Mouse (Mus musculus) forebrain, embryonic 12.5 days (tissue): ENCODE data around the gene Ttc29. TPM values are rescaled to one million over a fixed set of nuclear protein-coding genes. Genes with fewer than 3 reads are reported as not detected.
A peak's percentile ranks its signal among the peaks of the same experiment; 100 is the strongest.

Experiments used
- ATAC-seq: fragments of 200-750 bp; cut with Nextera tagmentation; 2 replicates; pipeline ENCODE4 v1.8.0; 2017; ENCODE audit warnings: moderate TSS enrichment; ENCODE audit not compliant: low FRiP score
- H3K27ac ChIP-seq: fragments of 300-500 bp; sonication (generic); 2 replicates; pipeline ENCODE4 v1.5.1; 2016; ENCODE audit warnings: mild to moderate bottlenecking
- H3K27me3 ChIP-seq: fragments of 300-500 bp; sonication (generic); 2 replicates; pipeline ENCODE4 v1.6.1; 2016; ENCODE audit warnings: mild to moderate bottlenecking
- H3K36me3 ChIP-seq: fragments of 300-500 bp; sonication (generic); replicated peaks from 2 replicates; pipeline ENCODE4 v1.6.1; 2016; ENCODE audit warnings: mild to moderate bottlenecking
- H3K4me1 ChIP-seq: fragments of 300-500 bp; sonication (generic); 2 replicates; pipeline ENCODE4 v1.6.1; 2016
- H3K4me2 ChIP-seq: fragments of 300-500 bp; sonication (generic); 2 replicates; pipeline ENCODE4 v1.6.1; 2016; ENCODE audit warnings: mild to moderate bottlenecking, moderate library complexity
- H3K4me3 ChIP-seq: fragments of 300-500 bp; sonication (generic); replicated peaks from 2 replicates; pipeline ENCODE4 v1.5.1; 2016; ENCODE audit warnings: mild to moderate bottlenecking
- H3K9ac ChIP-seq: fragments of 300-500 bp; sonication (generic); 2 replicates; pipeline ENCODE4 v1.6.1; 2016; ENCODE audit warnings: mild to moderate bottlenecking
- H3K9me3 ChIP-seq: fragments of 300-500 bp; sonication (generic); 2 replicates; pipeline ENCODE4 v1.6.1; 2016
- WGBS: fragments of 180-500 bp; shearing (Covaris S2); methylation state at CpG from one replicate; pipeline ENCODE4 v1.1.7; 2016; 5-methylcytosine and 5-hydroxymethylcytosine counted together
- polyA plus RNA-seq: library from polyadenylated mRNA; unstranded; fragments of >200 nt; fragmentation: Nextera tagmentation; extraction: Ambion mirVana; gene quantifications from 2 replicates; pipeline ENCODE4 v1.2.1, GENCODE M21; 2016

The Ttc29 gene
- polyA plus RNA-seq, 1 experiment from 2014 or later: 0.31 TPM

DNA sequence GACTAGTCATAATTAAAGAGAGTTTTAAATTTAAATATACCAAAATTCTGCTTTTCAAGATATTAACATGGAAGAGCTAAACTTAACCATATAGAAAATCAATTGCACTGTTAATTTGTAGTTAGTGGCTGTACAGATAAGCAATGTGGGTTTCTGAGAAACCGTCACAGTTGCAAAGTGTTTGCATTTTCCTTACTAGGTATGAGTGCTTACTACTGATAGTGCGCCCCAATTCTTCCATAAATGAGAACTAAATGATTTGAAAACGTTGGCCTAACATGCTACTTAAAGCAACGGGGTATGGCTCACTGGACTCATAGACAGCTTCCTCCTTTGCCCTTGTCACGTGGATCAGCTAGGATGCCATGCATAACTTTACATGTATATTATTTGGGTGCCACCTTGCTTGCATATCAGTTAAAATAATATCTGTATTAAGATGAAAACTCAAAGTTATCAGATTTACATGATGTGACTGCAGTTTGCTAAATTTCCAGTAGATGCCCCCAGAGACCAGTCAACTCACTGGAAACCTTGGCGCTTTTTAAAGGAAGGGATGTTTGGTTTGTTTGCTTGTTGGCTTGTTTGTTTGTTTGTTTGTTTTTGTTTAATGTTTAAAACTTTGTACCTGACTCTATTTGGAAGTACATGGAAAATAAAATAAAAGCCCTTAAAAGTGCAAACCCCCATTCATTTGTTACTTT lies 25.0 kb downstream of the Ttc29 start:
- H3K36me3 ChIP-seq: no peaks in the 10 kb centered on the region
- no peak overlapping the region for H3K27ac ChIP-seq
- no peak overlapping the region for H3K9ac ChIP-seq
- no peaks in the 10 kb centered on the region for H3K9me3 ChIP-seq
- H3K27me3 ChIP-seq: no peaks in the 10 kb centered on the region
- ATAC-seq: no peak
- WGBS: 68% methylated on average over 6 of the region's 6 CpGs
- peaks cover 4% of the 10 kb centered on the region; the same call in 1 of the 2 replicates for H3K4me1 ChIP-seq
- no peak overlapping the region for H3K4me3 ChIP-seq
- H3K4me2 ChIP-seq: no peak overlapping the region

DNA sequence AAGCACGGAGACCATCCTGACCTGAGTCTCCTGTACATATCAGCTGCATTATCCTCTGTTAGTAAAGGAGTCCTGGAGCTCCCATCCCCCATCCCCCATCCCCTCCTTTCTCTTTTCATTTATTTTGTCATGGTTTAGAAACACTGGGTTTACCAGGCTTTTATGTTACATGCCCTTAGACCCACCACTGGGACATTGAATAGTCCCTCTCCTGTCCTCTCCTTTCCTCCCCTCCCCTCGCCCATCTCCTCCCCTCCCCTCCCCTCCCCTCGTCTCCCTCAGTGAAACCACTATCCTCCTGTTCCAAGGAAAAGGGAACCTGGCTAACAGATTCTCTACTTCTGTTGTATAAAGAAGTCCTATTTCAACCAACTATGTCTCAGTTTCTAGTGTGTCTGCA lies 38.0 kb downstream of the Ttc29 start:
- no peak overlapping the region for H3K4me2 ChIP-seq
- no peak overlapping the region for H3K27ac ChIP-seq
- no peak for ATAC-seq
- H3K27me3 ChIP-seq: no peaks in the 10 kb centered on the region
- H3K9me3 ChIP-seq: no peaks in the 10 kb centered on the region
- H3K4me3 ChIP-seq: no peak overlapping the region
- no peak overlapping the region for H3K9ac ChIP-seq
- no peaks in the 10 kb centered on the region for H3K36me3 ChIP-seq
- 19% methylated on average over 3 of the region's 3 CpGs for WGBS
- no peaks in the 10 kb centered on the region; the same call in 1 of the 2 replicates for H3K4me1 ChIP-seq

DNA sequence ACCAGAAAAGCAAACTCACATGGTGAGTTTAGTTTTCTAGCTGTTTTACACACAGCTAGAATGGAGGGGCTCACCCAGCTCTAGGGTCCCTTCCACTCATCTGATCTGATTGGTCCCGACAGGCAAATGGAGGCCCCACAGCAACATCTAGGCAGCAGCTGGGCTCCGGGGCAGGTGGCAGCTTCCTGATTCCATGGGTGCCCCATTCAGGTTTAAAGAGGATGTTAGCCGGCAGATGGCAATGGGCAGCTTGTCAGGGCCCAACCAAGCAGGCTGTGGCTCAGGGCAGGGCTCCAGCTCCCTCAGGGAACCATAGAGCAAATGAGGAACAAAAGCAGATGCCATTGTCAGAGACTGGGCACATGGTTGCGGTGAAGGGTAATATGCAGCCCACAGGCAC lies 41.3 kb downstream of the Ttc29 start:
- Histone ChIP-seq H3K4me3 (no peak overlapping the region), H3K4me1 (no peaks in the 10 kb centered on the region; the same call in 1 of the 2 replicates), H3K9me3 (no peaks in the 10 kb centered on the region), H3K27me3 (no peaks in the 10 kb centered on the region), H3K4me2 (no peak overlapping the region), H3K27ac (no peak overlapping the region), H3K36me3 (no peaks in the 10 kb centered on the region), H3K9ac (no peak overlapping the region)
- no peak for ATAC-seq
- WGBS: 80% methylated on average over 4 of the region's 4 CpGs

DNA sequence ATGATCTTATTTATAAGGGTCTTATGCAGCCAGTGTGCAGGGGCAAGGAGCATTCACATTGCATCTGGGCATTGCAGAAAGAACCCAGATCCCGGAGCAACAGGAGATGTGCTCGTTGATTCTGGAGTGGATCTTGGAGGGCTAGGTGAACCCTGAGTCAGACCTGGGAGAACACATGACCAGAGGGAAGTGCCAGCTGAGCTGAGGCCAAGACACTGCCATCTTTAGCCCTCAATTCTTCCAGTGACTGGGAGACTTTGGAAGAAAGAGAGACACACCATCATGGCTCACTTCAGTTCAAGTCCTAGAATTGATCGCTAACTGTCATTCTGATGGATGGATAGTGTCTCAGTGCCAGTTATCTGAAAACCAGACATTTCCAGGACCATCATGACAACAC lies 41.9 kb downstream of the Ttc29 start:
- WGBS: 96% methylated on average over 3 of the region's 3 CpGs
- Histone ChIP-seq H3K27me3 (no peaks in the 10 kb centered on the region), H3K36me3 (no peaks in the 10 kb centered on the region), H3K4me1 (no peaks in the 10 kb centered on the region; the same call in 1 of the 2 replicates), H3K9me3 (no peaks in the 10 kb centered on the region), H3K27ac (no peak overlapping the region), H3K4me3 (no peak overlapping the region), H3K4me2 (no peak overlapping the region), H3K9ac (no peak overlapping the region)
- no peak for ATAC-seq

DNA sequence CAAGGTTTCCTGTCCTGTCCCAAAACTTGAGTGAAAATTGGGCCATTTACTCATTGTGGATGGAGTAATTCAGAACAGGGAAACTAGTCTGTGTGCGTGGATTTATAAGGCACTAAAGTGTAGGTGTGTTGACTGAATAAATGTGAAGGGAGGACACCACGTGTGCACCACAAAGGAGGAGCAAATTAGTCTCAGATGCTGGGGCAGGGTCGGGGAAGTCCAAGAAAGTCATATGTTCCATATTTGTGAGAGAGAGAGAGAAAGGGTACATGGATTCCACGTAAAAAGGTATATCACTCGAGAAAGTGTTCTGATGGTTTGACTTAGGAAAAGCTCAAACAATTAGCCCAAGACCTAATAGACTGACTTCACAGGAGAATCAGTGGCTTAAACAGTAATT lies 52.4 kb downstream of the Ttc29 start:
- WGBS: 84% methylated on average over 5 of the region's 5 CpGs
- ATAC-seq: no peak
- Histone ChIP-seq H3K4me3 (no peak overlapping the region), H3K9me3 (no peaks in the 10 kb centered on the region), H3K4me1 (peaks cover 7% of the 10 kb centered on the region), H3K27me3 (peaks cover 9% of the 10 kb centered on the region; the same call in 1 of the 2 replicates), H3K9ac (no peak overlapping the region), H3K27ac (no peak overlapping the region), H3K4me2 (no peak overlapping the region), H3K36me3 (no peaks in the 10 kb centered on the region)

DNA sequence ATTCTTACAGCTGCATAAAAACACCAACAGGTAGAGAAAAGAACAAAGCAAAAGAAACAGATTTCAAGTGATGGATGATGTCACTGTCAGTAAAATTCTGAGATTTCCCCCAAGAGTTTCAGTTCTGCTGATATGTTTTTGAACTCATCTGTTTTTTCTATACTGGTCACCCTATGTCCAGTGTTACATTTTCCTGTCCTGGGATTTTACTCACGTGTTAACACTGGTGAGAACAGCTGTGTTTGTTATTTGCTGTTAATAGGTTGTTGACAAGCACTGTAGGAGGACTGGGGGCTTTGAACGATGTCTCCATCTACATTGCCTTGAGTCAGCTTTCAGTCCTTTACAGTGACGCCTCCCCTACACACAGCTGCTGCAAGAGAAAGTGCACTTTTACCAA lies 53.1 kb downstream of the Ttc29 start:
- H3K9ac ChIP-seq: no peak overlapping the region
- no peaks in the 10 kb centered on the region for H3K36me3 ChIP-seq
- H3K4me1 ChIP-seq: peaks cover 8% of the 10 kb centered on the region
- ATAC-seq: no peak
- H3K4me2 ChIP-seq: no peak overlapping the region
- WGBS: 46% methylated on average over 3 of the region's 3 CpGs
- no peaks in the 10 kb centered on the region for H3K9me3 ChIP-seq
- H3K27ac ChIP-seq: no peak overlapping the region
- H3K4me3 ChIP-seq: no peak overlapping the region
- peaks cover 9% of the 10 kb centered on the region; the same call in 1 of the 2 replicates for H3K27me3 ChIP-seq

DNA sequence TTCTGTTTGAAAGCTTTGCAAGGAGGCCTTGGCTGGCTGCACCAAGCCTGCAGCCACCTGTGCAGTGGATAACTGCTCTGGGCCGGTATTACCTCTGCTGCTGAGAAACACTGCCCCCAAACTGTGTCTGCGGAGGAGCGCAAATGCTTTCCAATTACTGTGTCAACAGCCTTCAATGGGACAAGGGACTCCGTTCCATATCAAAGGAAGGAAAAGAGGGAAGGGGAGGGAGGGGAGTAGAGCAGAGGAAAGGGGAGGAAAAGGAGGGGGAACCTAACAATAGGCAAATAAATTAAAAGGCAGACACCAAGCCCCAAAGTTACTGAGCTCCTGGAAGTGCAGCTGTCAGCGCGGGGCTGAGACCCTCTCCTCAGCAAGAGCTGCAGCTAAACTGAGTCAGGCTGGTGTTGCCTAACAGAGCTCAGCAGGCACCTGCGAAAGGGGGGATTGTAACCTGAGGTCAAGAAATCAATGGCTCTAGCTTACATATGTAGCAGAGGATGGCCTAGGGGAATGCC lies 54.9 kb downstream of the Ttc29 start:
- no peak overlapping the region for H3K4me3 ChIP-seq
- peak overlapping the region; percentile 3; the same call in 1 of the 2 replicates for H3K4me2 ChIP-seq
- ATAC-seq: peak; percentile 49; the same call in 1 of the 2 replicates
- no peak overlapping the region for H3K9ac ChIP-seq
- peaks cover 14% of the 10 kb centered on the region for H3K4me1 ChIP-seq
- H3K27me3 ChIP-seq: peaks cover 9% of the 10 kb centered on the region; the same call in 1 of the 2 replicates
- H3K27ac ChIP-seq: no peak overlapping the region
- H3K9me3 ChIP-seq: no peaks in the 10 kb centered on the region
- 1% methylated on average over 7 of the region's 7 CpGs for WGBS
- H3K36me3 ChIP-seq: no peaks in the 10 kb centered on the region

DNA sequence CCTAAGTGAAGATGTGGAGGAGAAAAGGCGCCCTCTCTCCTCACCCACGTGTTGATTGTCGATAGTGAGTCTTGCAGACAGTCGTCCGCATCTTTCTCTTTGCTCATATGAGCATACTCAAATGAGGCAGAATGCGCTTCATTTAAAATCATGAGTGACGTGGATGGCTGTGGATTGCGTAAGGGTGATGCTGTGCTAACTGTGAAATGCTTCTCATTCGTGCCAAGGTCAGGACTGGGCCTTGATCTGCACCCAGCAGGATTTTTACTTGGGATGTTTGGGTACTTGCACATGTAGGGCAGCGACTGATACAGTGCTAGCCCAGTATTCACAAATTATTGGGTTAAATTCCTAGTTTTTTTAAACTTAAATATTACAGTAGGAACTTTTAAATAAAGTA lies 56.2 kb downstream of the Ttc29 start:
- Histone ChIP-seq H3K4me3 (no peak overlapping the region), H3K9ac (no peak overlapping the region), H3K27ac (no peak overlapping the region), H3K9me3 (no peaks in the 10 kb centered on the region), H3K4me1 (peaks cover 14% of the 10 kb centered on the region), H3K27me3 (peaks cover 9% of the 10 kb centered on the region; the same call in 1 of the 2 replicates), H3K4me2 (no peak overlapping the region), H3K36me3 (no peaks in the 10 kb centered on the region)
- ATAC-seq: no peak
- WGBS: 82% methylated on average over 10 of the region's 10 CpGs

DNA sequence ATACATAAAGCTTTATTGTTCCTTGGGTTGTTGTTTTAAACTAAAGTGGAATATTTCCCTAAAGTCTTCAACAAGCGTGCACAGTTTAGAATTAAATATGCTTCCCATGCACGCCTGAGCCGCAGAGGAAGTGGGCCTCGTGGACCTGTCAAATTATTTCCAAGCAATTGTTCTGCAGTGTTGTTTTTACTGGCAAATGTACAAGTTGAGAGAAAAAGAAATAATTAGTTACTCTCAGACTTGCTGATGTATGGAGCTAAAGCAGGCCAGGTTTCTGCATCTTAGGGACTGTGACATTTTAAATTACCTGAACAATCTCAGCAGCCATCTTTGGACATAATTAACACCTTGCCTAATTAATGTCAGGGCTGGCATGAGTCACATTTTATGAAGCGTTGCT lies 58.3 kb downstream of the Ttc29 start:
- no peak overlapping the region for H3K27ac ChIP-seq
- H3K9me3 ChIP-seq: no peaks in the 10 kb centered on the region
- H3K36me3 ChIP-seq: no peaks in the 10 kb centered on the region
- H3K4me3 ChIP-seq: no peak overlapping the region
- H3K4me1 ChIP-seq: peaks cover 14% of the 10 kb centered on the region
- WGBS: 51% methylated on average over 5 of the region's 5 CpGs
- no peak overlapping the region for H3K4me2 ChIP-seq
- peaks cover 9% of the 10 kb centered on the region; the same call in 1 of the 2 replicates for H3K27me3 ChIP-seq
- H3K9ac ChIP-seq: no peak overlapping the region
- no peak for ATAC-seq

DNA sequence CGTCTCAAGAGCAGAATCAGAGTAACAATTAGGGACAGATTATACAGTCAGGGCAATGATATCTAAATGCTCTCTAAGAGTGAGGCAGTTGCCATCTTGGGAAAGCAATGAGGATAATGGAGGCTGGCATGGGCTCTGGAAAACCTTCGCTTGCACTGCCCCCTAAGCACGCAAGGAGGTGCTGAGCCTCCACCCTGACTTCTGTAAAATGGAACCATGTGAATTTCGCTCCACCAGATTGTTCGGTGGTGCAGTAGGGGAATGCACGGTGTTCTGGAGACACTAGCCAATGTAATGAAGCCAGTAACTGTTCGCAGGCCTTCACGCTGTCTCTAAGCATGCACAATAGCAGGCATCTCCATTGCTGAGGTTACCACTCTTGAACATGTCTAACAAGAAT lies 63.0 kb downstream of the Ttc29 start:
- no peaks in the 10 kb centered on the region for H3K9me3 ChIP-seq
- no peak overlapping the region for H3K4me2 ChIP-seq
- H3K27me3 ChIP-seq: no peaks in the 10 kb centered on the region
- no peaks in the 10 kb centered on the region for H3K36me3 ChIP-seq
- peaks cover 6% of the 10 kb centered on the region; the same call in 1 of the 2 replicates for H3K4me1 ChIP-seq
- H3K27ac ChIP-seq: no peak overlapping the region
- 84% methylated on average over 8 of the region's 8 CpGs for WGBS
- no peak overlapping the region for H3K9ac ChIP-seq
- no peak for ATAC-seq
- H3K4me3 ChIP-seq: no peak overlapping the region

DNA sequence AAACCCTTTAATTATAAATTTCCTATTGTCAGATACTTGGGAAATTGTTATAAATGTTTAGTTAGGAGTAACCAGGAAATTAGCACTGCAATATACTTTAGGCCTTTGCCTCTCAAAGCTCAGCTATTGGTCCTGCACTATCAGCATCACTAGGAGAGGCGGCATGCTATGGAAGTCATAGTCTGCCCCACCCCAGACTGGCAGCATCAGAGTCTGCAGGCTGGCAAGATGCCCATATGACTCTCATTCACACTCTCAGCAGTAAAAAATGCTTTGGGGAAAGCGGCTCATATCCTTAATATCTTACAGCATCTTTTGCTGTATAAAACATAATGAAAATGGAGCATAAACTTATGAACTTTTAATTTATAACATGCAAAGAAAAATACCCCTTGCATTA lies 64.3 kb downstream of the Ttc29 start:
- Histone ChIP-seq H3K4me1 (no peaks in the 10 kb centered on the region), H3K36me3 (no peaks in the 10 kb centered on the region), H3K9me3 (no peaks in the 10 kb centered on the region), H3K4me2 (no peak overlapping the region), H3K4me3 (no peak overlapping the region), H3K9ac (no peak overlapping the region), H3K27me3 (no peaks in the 10 kb centered on the region), H3K27ac (no peak overlapping the region)
- ATAC-seq: no peak
- whole genome bisulfite sequencing: 76% methylated on average over 2 of the region's 2 CpGs

DNA sequence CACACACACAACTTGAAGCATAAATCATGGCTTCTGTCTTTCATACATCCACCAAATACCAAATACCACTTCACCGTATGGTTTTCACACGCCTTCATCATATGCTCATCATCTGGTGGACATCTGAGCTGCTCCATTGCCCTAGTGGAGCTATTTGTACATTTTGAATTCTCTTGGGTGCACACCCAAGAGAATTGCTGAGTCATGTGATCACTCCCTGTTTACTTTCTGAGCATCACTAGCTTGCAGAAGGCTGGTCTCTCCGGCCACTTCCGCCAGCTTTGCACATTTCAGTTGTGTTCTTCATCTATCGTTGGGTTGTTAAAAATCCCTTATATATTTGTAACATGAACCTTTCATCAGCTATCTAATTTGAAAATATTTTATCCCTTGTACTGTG lies 65.5 kb downstream of the Ttc29 start:
- no peaks in the 10 kb centered on the region for H3K4me1 ChIP-seq
- no peaks in the 10 kb centered on the region for H3K9me3 ChIP-seq
- H3K27me3 ChIP-seq: no peaks in the 10 kb centered on the region
- H3K4me2 ChIP-seq: no peak overlapping the region
- 95% methylated on average over 5 of the region's 5 CpGs for WGBS
- H3K9ac ChIP-seq: no peak overlapping the region
- no peaks in the 10 kb centered on the region for H3K36me3 ChIP-seq
- no peak overlapping the region for H3K4me3 ChIP-seq
- H3K27ac ChIP-seq: no peak overlapping the region
- ATAC-seq: no peak

DNA sequence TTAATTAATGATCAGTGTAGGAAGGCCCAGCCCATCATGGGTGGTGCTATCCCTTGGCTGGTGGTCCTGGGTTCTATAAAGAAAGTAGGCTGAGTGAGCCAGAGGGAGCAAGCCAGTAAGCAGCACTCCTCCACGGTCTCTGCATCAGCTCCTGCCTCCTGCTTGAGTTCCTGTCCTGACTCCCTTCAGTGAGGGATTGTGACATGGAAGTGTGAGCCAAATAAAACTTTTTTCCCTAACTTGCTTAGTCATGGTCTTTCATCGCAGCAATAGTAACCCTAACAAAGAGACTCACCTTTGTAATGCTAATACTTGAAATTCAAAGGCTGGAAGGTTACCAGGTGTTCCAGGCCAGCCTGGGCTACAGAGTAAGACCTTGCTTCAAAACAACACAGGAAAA lies 71.7 kb downstream of the Ttc29 start:
- no peak for ATAC-seq
- H3K27ac ChIP-seq: no peak overlapping the region
- WGBS: 84% methylated on average over 2 of the region's 2 CpGs
- no peaks in the 10 kb centered on the region for H3K27me3 ChIP-seq
- H3K4me3 ChIP-seq: no peak overlapping the region
- H3K9me3 ChIP-seq: no peaks in the 10 kb centered on the region
- no peaks in the 10 kb centered on the region for H3K4me1 ChIP-seq
- H3K9ac ChIP-seq: no peak overlapping the region
- no peaks in the 10 kb centered on the region for H3K36me3 ChIP-seq
- H3K4me2 ChIP-seq: no peak overlapping the region
